Mouse (Mus musculus): ENCODE results near the gene Ksr1. TPM values are rescaled to one million over a fixed set of nuclear protein-coding genes. Genes with fewer than 3 reads are reported as not detected.

Gene Ksr1
- polyA plus RNA-seq, 1 experiment from 2014 or later, result 4.3 TPM

- H3K9me3 ChIP-seq, result no peaks in the 10 kb centered on the region
- WGBS, result 73% methylated on average over 6 of the region's 6 CpGs
- no peak overlapping the region for H3K9ac ChIP-seq (replicated peaks)
- no peaks in the 10 kb centered on the region for H3K27me3 ChIP-seq
- no peak for ATAC-seq (ENCODE audit: low FRiP score, low read depth)
- H3K27ac ChIP-seq (replicated peaks), result no peak overlapping the region
- peaks cover 31% of the 10 kb centered on the region for H3K4me1 ChIP-seq
- no peak overlapping the region for H3K4me2 ChIP-seq (replicated peaks)
- no peak overlapping the region for H3K4me3 ChIP-seq
- no peaks in the 10 kb centered on the region for H3K36me3 ChIP-seq
Measured at GRCm38 (mm10) chr11:79114061-79114460, 32.1 kb downstream of the Ksr1 start.

GRCm38 (mm10) chr11:79113397-79113796 lies 32.8 kb downstream of the Ksr1 start:
- Histone ChIP-seq H3K9me3 (no peaks in the 10 kb centered on the region), H3K27ac (replicated peaks) (no peak overlapping the region), H3K9ac (replicated peaks) (no peak overlapping the region), H3K4me3 (no peak overlapping the region), H3K4me2 (replicated peaks) (no peak overlapping the region), H3K27me3 (no peaks in the 10 kb centered on the region), H3K4me1 (peaks cover 26% of the 10 kb centered on the region), H3K36me3 (no peaks in the 10 kb centered on the region)
- 85% methylated on average over 4 of the region's 4 CpGs for WGBS
- ATAC-seq (ENCODE audit: low FRiP score, low read depth), result no peak

GRCm38 (mm10) chr11:79112559-79113302 lies 33.5 kb downstream of the Ksr1 start:
- WGBS, result 84% methylated on average over 19 of the region's 19 CpGs
- ATAC-seq (ENCODE audit: low FRiP score, low read depth), result no peak

GRCm38 (mm10) chr11:79111864-79112558 lies 34.2 kb downstream of the Ksr1 start:
- Histone ChIP-seq H3K9ac (replicated peaks) (no peak overlapping the region), H3K4me3 (no peak overlapping the region), H3K4me2 (replicated peaks) (no peak overlapping the region), H3K27ac (replicated peaks) (no peak overlapping the region), H3K36me3 (no peaks in the 10 kb centered on the region), H3K4me1 (peaks cover 22% of the 10 kb centered on the region), H3K27me3 (no peaks in the 10 kb centered on the region), H3K9me3 (no peaks in the 10 kb centered on the region)
- no peak for ATAC-seq (ENCODE audit: low FRiP score, low read depth)
- WGBS, result 94% methylated on average over 10 of the region's 10 CpGs

More at GRCm38 (mm10) chr11:79112559-79113302, 33.5 kb downstream of the Ksr1 start:
- no peak overlapping the region for H3K27ac ChIP-seq (replicated peaks)
- H3K27me3 ChIP-seq, result no peaks in the 10 kb centered on the region
- peaks cover 26% of the 10 kb centered on the region for H3K4me1 ChIP-seq
- no peak overlapping the region for H3K4me2 ChIP-seq (replicated peaks)
- no peaks in the 10 kb centered on the region for H3K36me3 ChIP-seq
- no peak overlapping the region for H3K4me3 ChIP-seq
- H3K9me3 ChIP-seq, result no peaks in the 10 kb centered on the region
- H3K9ac ChIP-seq (replicated peaks), result no peak overlapping the region

GRCm38 (mm10) chr11:79110446-79110845 lies 35.8 kb downstream of the Ksr1 start:
- Histone ChIP-seq H3K27me3 (no peaks in the 10 kb centered on the region), H3K4me2 (replicated peaks) (no peak overlapping the region), H3K9ac (replicated peaks) (no peak overlapping the region), H3K4me3 (no peak overlapping the region), H3K36me3 (no peaks in the 10 kb centered on the region), H3K9me3 (no peaks in the 10 kb centered on the region), H3K27ac (replicated peaks) (no peak overlapping the region), H3K4me1 (peaks cover 7% of the 10 kb centered on the region)
- 82% methylated on average over 4 of the region's 4 CpGs for WGBS
- no peak for ATAC-seq (ENCODE audit: low FRiP score, low read depth)

- H3K36me3 ChIP-seq, result no peaks in the 10 kb centered on the region
- H3K9ac ChIP-seq (replicated peaks), result no peak overlapping the region
- WGBS, result 92% methylated on average over 11 of the region's 11 CpGs
- no peak overlapping the region for H3K27ac ChIP-seq (replicated peaks)
- ATAC-seq (ENCODE audit: low FRiP score, low read depth), result no peak
- H3K4me2 ChIP-seq (replicated peaks), result no peak overlapping the region
- H3K9me3 ChIP-seq, result no peaks in the 10 kb centered on the region
- no peak overlapping the region for H3K4me3 ChIP-seq
- H3K4me1 ChIP-seq, result peaks cover 9% of the 10 kb centered on the region
- H3K27me3 ChIP-seq, result no peaks in the 10 kb centered on the region
Measured at GRCm38 (mm10) chr11:79107934-79108333, 38.3 kb downstream of the Ksr1 start.

GRCm38 (mm10) chr11:79104998-79105397 lies 41.2 kb downstream of the Ksr1 start:
- no peak overlapping the region for H3K4me2 ChIP-seq (replicated peaks)
- H3K27ac ChIP-seq (replicated peaks), result no peak overlapping the region
- H3K4me1 ChIP-seq, result peaks cover 5% of the 10 kb centered on the region
- WGBS, result 90% methylated on average over 6 of the region's 6 CpGs
- no peaks in the 10 kb centered on the region for H3K36me3 ChIP-seq
- H3K9ac ChIP-seq (replicated peaks), result no peak overlapping the region
- no peaks in the 10 kb centered on the region for H3K27me3 ChIP-seq
- no peaks in the 10 kb centered on the region for H3K9me3 ChIP-seq
- ATAC-seq (ENCODE audit: low FRiP score, low read depth), result no peak
- no peak overlapping the region for H3K4me3 ChIP-seq

GRCm38 (mm10) chr11:79104538-79104937 lies 41.7 kb downstream of the Ksr1 start:
- H3K4me2 ChIP-seq (replicated peaks), result no peak overlapping the region
- H3K9me3 ChIP-seq, result no peaks in the 10 kb centered on the region
- no peaks in the 10 kb centered on the region for H3K27me3 ChIP-seq
- H3K36me3 ChIP-seq, result no peaks in the 10 kb centered on the region
- no peak overlapping the region for H3K4me3 ChIP-seq
- ATAC-seq (ENCODE audit: low FRiP score, low read depth), result no peak
- WGBS, result 79% methylated on average over 6 of the region's 6 CpGs
- H3K9ac ChIP-seq (replicated peaks), result no peak overlapping the region
- peaks cover 5% of the 10 kb centered on the region for H3K4me1 ChIP-seq
- no peak overlapping the region for H3K27ac ChIP-seq (replicated peaks)

GRCm38 (mm10) chr11:79104096-79104495 lies 42.1 kb downstream of the Ksr1 start:
- H3K27ac ChIP-seq (replicated peaks), result no peak overlapping the region
- no peak overlapping the region for H3K4me3 ChIP-seq
- no peaks in the 10 kb centered on the region for H3K9me3 ChIP-seq
- no peak overlapping the region for H3K9ac ChIP-seq (replicated peaks)
- no peak overlapping the region for H3K4me2 ChIP-seq (replicated peaks)
- no peaks in the 10 kb centered on the region for H3K36me3 ChIP-seq
- peaks cover 9% of the 10 kb centered on the region for H3K4me1 ChIP-seq
- H3K27me3 ChIP-seq, result no peaks in the 10 kb centered on the region
- 96% methylated on average over 11 of the region's 11 CpGs for WGBS
- no peak for ATAC-seq (ENCODE audit: low FRiP score, low read depth)

GRCm38 (mm10) chr11:79103461-79103869 lies 42.7 kb downstream of the Ksr1 start:
- Histone ChIP-seq H3K27ac (replicated peaks) (no peak overlapping the region), H3K4me2 (replicated peaks) (no peak overlapping the region), H3K36me3 (no peaks in the 10 kb centered on the region), H3K9me3 (no peaks in the 10 kb centered on the region), H3K27me3 (no peaks in the 10 kb centered on the region), H3K9ac (replicated peaks) (no peak overlapping the region), H3K4me3 (no peak overlapping the region), H3K4me1 (peaks cover 15% of the 10 kb centered on the region)
- 79% methylated on average over 5 of the region's 5 CpGs for WGBS
- no peak for ATAC-seq (ENCODE audit: low FRiP score, low read depth)

GRCm38 (mm10) chr11:79102280-79102679 lies 43.9 kb downstream of the Ksr1 start:
- Histone ChIP-seq H3K27ac (replicated peaks) (no peak overlapping the region), H3K36me3 (no peaks in the 10 kb centered on the region), H3K9ac (replicated peaks) (no peak overlapping the region), H3K9me3 (no peaks in the 10 kb centered on the region), H3K4me1 (peaks cover 15% of the 10 kb centered on the region), H3K4me3 (no peak overlapping the region), H3K27me3 (no peaks in the 10 kb centered on the region), H3K4me2 (replicated peaks) (no peak overlapping the region)
- ATAC-seq (ENCODE audit: low FRiP score, low read depth), result no peak
- WGBS, result 82% methylated on average over 4 of the region's 4 CpGs

- H3K27me3 ChIP-seq, result no peaks in the 10 kb centered on the region
- no peaks in the 10 kb centered on the region for H3K36me3 ChIP-seq
- no peak for ATAC-seq (ENCODE audit: low FRiP score, low read depth)
- no peak overlapping the region for H3K27ac ChIP-seq (replicated peaks)
- H3K4me3 ChIP-seq, result no peak overlapping the region
- no peak overlapping the region for H3K9ac ChIP-seq (replicated peaks)
- peaks cover 19% of the 10 kb centered on the region for H3K4me1 ChIP-seq
- H3K4me2 ChIP-seq (replicated peaks), result no peak overlapping the region
- no peaks in the 10 kb centered on the region for H3K9me3 ChIP-seq
- 94% methylated on average over 6 of the region's 6 CpGs for WGBS
Measured at GRCm38 (mm10) chr11:79101568-79101967, 44.6 kb downstream of the Ksr1 start.

All from midbrain, embryonic 12.5 days (tissue).